In the genomic region with DNA sequence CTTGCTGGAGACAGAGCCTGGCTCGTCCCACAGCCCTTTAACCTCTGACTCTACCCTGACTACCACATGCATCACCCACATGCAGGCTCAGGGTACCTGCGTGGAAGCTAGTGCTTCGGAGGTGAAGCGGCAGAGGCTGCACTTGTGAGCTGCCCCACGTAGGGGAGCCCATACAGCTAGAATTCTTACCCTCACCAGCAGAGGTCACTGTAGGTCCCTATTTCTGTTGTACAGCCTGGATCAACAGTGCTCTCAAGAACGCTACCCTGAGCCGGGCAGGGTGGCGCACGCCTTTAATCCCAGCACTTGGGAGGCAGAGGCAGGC, we compare ENCODE assay signal across 9 mouse cellular contexts. TPM values are rescaled to one million over a fixed set of nuclear protein-coding genes. Genes with fewer than 3 reads are reported as not detected.
DNase-seq lines count a peak whose midpoint lies in the region; ATAC-seq and TF ChIP-seq lines count a peak whose summit lies in the region.
"Had no signal": no experiment of that assay in that cellular context is flagged by ENCODE, and none has a peak within 500 bp of the region (broad histone marks: within the 10 kb centered on the region; RNA-seq: fewer than 3 reads in every experiment).

No protein-coding gene starts in this region.

- H3K4me3 ChIP-seq in hindbrain, embryonic 14.5 days (replicated peaks; ENCODE audit: low read length), result no peak overlapping the region
- H3K4me3 ChIP-seq in hindbrain, embryonic 10.5 days, result no peak overlapping the region
- H3K4me3 ChIP-seq in cortical plate, adult 2 months (ENCODE audit: insufficient read depth, low read length), result no peak overlapping the region
- H3K4me3 ChIP-seq in kidney, adult 2 months (ENCODE audit: insufficient read depth, low read depth, low read length), result no peak overlapping the region
- no peak overlapping the region for H3K4me3 ChIP-seq in midbrain, embryonic 10.5 days
- H3K4me3 ChIP-seq: limb, embryonic 15.5 days had no signal

- no peaks in the 10 kb centered on the region for H3K4me1 ChIP-seq in hindbrain, embryonic 14.5 days (replicated peaks; ENCODE audit: control insufficient read depth, insufficient read depth, low read length)
- peaks cover 7% of the 10 kb centered on the region; the same call in 1 of the 2 replicates for H3K4me1 ChIP-seq in hindbrain, embryonic 10.5 days (replicated peaks)
- H3K4me1 ChIP-seq in cortical plate, adult 2 months (ENCODE audit: control insufficient read depth, insufficient read depth, low read length), result no peaks in the 10 kb centered on the region
- H3K4me1 ChIP-seq in kidney, adult 2 months (ENCODE audit: control insufficient read depth, insufficient read depth, low read length), result peaks cover 14% of the 10 kb centered on the region
- H3K4me1 ChIP-seq in midbrain, embryonic 10.5 days, result peaks cover under 1% of the 10 kb centered on the region; the same call in 1 of the 2 replicates

- no peaks in the 10 kb centered on the region for H3K36me3 ChIP-seq in hindbrain, embryonic 14.5 days (replicated peaks; ENCODE audit: control insufficient read depth, insufficient read depth)
- no peaks in the 10 kb centered on the region for H3K36me3 ChIP-seq in hindbrain, embryonic 10.5 days
- H3K36me3 ChIP-seq in kidney, adult 2 months (ENCODE audit: control insufficient read depth, insufficient read depth, low read length), result no peaks in the 10 kb centered on the region; the same call in 1 of the 2 replicates
- H3K36me3 ChIP-seq in midbrain, embryonic 10.5 days, result no peaks in the 10 kb centered on the region

- TF ChIP-seq CTCF in cortical plate, adult 2 months (IDR thresholded peaks at IDR 0.05; ENCODE audit: extremely low read depth, insufficient read depth, low read length), result peak; percentile 43; the same call in 1 of the 2 replicates
- peak; percentile 67 for TF ChIP-seq CTCF in kidney, adult 2 months (conservative IDR thresholded peaks at IDR 0.05; ENCODE audit: insufficient read depth, insufficient read length, low read depth, low read length)

- H3K4me2 ChIP-seq in hindbrain, embryonic 14.5 days (replicated peaks), result no peak overlapping the region
- H3K4me2 ChIP-seq: limb, embryonic 15.5 days had no signal

- DNase-seq in hindbrain, embryonic 14.5 days (ENCODE audit: low spot score), result peak; percentile 30
- no peak for DNase-seq in hindbrain, embryonic 10.5 days (ENCODE audit: low spot score)
- DNase-seq in ES-CJ7 (ENCODE audit: low read depth, low spot score), result peak; percentile 94
- DNase-seq in kidney, adult 2 months, result peak; percentile 87
- peak; percentile 83 for DNase-seq in lung, postnatal 14 days
- DNase-seq in thymus, postnatal 25 days, result peak; percentile 77
- no peak for DNase-seq in midbrain, embryonic 10.5 days (ENCODE audit: low spot score)

- ATAC-seq in hindbrain, embryonic 14.5 days (ENCODE audit: low FRiP score), result no peak

- 68% methylated on average over 9 of the region's 9 CpGs for WGBS in hindbrain, embryonic 14.5 days
- 66% methylated on average over 9 of the region's 9 CpGs for WGBS in hindbrain, embryonic 10.5 days
- WGBS in kidney, adult 2 months, result 44% methylated on average over 9 of the region's 9 CpGs
- WGBS in midbrain, embryonic 10.5 days, result 72% methylated on average over 9 of the region's 9 CpGs

- no peak for TF ChIP-seq POLR2A in cortical plate, adult 2 months (IDR thresholded peaks at IDR 0.05; ENCODE audit: extremely low read depth, insufficient read depth, low read length)
- no peak for TF ChIP-seq POLR2A in kidney, adult 2 months (IDR thresholded peaks at IDR 0.05; ENCODE audit: low read depth, low read length)

- H3K9ac ChIP-seq in hindbrain, embryonic 14.5 days, result no peak overlapping the region
- H3K9ac ChIP-seq: limb, embryonic 15.5 days had no signal

- H3K9me3 ChIP-seq in hindbrain, embryonic 14.5 days (ENCODE audit: control insufficient read depth, low read length), result no peaks in the 10 kb centered on the region
- H3K9me3 ChIP-seq in hindbrain, embryonic 10.5 days, result no peaks in the 10 kb centered on the region
- no peaks in the 10 kb centered on the region for H3K9me3 ChIP-seq in midbrain, embryonic 10.5 days (replicated peaks)
- H3K9me3 ChIP-seq: limb, embryonic 15.5 days had no signal

- H3K27me3 ChIP-seq in hindbrain, embryonic 14.5 days (ENCODE audit: control insufficient read depth, insufficient read depth, low read length), result no peaks in the 10 kb centered on the region
- H3K27me3 ChIP-seq in hindbrain, embryonic 10.5 days (ENCODE audit: insufficient read depth, poor library complexity, severe bottlenecking), result no peaks in the 10 kb centered on the region
- no peaks in the 10 kb centered on the region for H3K27me3 ChIP-seq in kidney, adult 2 months (replicated peaks; ENCODE audit: control insufficient read depth, insufficient read depth, low read length)
- no peaks in the 10 kb centered on the region for H3K27me3 ChIP-seq in midbrain, embryonic 10.5 days (ENCODE audit: low read depth, poor library complexity, severe bottlenecking)
- H3K27me3 ChIP-seq: limb, embryonic 15.5 days had no signal

- H3K27ac ChIP-seq in hindbrain, embryonic 14.5 days, result no peak overlapping the region
- H3K27ac ChIP-seq in hindbrain, embryonic 10.5 days, result no peak overlapping the region
- no peak overlapping the region for H3K27ac ChIP-seq in cortical plate, adult 2 months (ENCODE audit: insufficient read depth, low read length)
- H3K27ac ChIP-seq in kidney, adult 2 months (ENCODE audit: insufficient read depth, low read depth, low read length), result no peak overlapping the region
- no peak overlapping the region for H3K27ac ChIP-seq in midbrain, embryonic 10.5 days (replicated peaks)
- H3K27ac ChIP-seq: limb, embryonic 15.5 days had no signal

RNA-seq across cellular contexts. Expression of a gene that starts 7.5 kb away (rescaled TPM):
- polyA plus RNA-seq in hindbrain, embryonic 14.5 days (2014; fragmentation: Nextera tagmentation; extraction: Ambion mirVana), result not detected in 2 replicates
- polyA plus RNA-seq in hindbrain, embryonic 10.5 days (2016; fragmentation: Nextera tagmentation; extraction: Ambion mirVana), result not detected in 2 replicates
- polyA plus RNA-seq in cortical plate, adult 2 months (2012; rRNA removed), result not detected in 2 replicates
- polyA plus RNA-seq in kidney, adult 2 months (2012; rRNA removed), result not detected in 2 replicates
- not detected in 2 replicates for polyA plus RNA-seq in midbrain, embryonic 10.5 days (2016; fragmentation: Nextera tagmentation; extraction: Ambion mirVana)
- polyA plus RNA-seq: limb, embryonic 15.5 days had no signal

RNA-seq across cellular contexts. Expression of a gene that starts 10.2 kb away (rescaled TPM):
- polyA plus RNA-seq in hindbrain, embryonic 14.5 days (2014; fragmentation: Nextera tagmentation; extraction: Ambion mirVana), result 5.6 and 6.6 TPM in 2 replicates
- polyA plus RNA-seq in hindbrain, embryonic 10.5 days (2016; fragmentation: Nextera tagmentation; extraction: Ambion mirVana), result 12.3 and 13.5 TPM in 2 replicates
- 2.3 TPM in 2 replicates for polyA plus RNA-seq in cortical plate, adult 2 months (2012; rRNA removed)
- 165 and 192 TPM in 2 replicates for polyA plus RNA-seq in kidney, adult 2 months (2012; rRNA removed)
- 9.0 and 10.6 TPM in 2 replicates for polyA plus RNA-seq in midbrain, embryonic 10.5 days (2016; fragmentation: Nextera tagmentation; extraction: Ambion mirVana)

RNA-seq across cellular contexts. Expression of a gene that starts 14.2 kb away (rescaled TPM):
- 62.2 and 69.2 TPM in 2 replicates for polyA plus RNA-seq in hindbrain, embryonic 14.5 days (2014; fragmentation: Nextera tagmentation; extraction: Ambion mirVana)
- 78.3 and 101 TPM in 2 replicates for polyA plus RNA-seq in hindbrain, embryonic 10.5 days (2016; fragmentation: Nextera tagmentation; extraction: Ambion mirVana)
- polyA plus RNA-seq in cortical plate, adult 2 months (2012; rRNA removed), result 137 and 145 TPM in 2 replicates
- polyA plus RNA-seq in kidney, adult 2 months (2012; rRNA removed), result 297 and 304 TPM in 2 replicates
- polyA plus RNA-seq in midbrain, embryonic 10.5 days (2016; fragmentation: Nextera tagmentation; extraction: Ambion mirVana), result 68.5 and 85.7 TPM in 2 replicates

RNA-seq across cellular contexts. Expression of a gene that starts 34.3 kb away (rescaled TPM):
- 128 and 136 TPM in 2 replicates for polyA plus RNA-seq in hindbrain, embryonic 14.5 days (2014; fragmentation: Nextera tagmentation; extraction: Ambion mirVana)
- polyA plus RNA-seq in hindbrain, embryonic 10.5 days (2016; fragmentation: Nextera tagmentation; extraction: Ambion mirVana), result 32.8 and 48.5 TPM in 2 replicates
- polyA plus RNA-seq in cortical plate, adult 2 months (2012; rRNA removed), result 88.8 and 95.7 TPM in 2 replicates
- 12.2 and 14.5 TPM in 2 replicates for polyA plus RNA-seq in kidney, adult 2 months (2012; rRNA removed)
- 36.4 and 51.4 TPM in 2 replicates for polyA plus RNA-seq in midbrain, embryonic 10.5 days (2016; fragmentation: Nextera tagmentation; extraction: Ambion mirVana)

Comparison
In these comparisons a context has a peak if more than half of its experiments do, and no peak if none do; other contexts are left out.
1. DNase-seq: peak in hindbrain, embryonic 14.5 days (single experiment), ES-CJ7 (single experiment), kidney, adult 2 months (single experiment), lung, postnatal 14 days (single experiment) and thymus, postnatal 25 days (single experiment); none in hindbrain, embryonic 10.5 days (single experiment) and midbrain, embryonic 10.5 days (single experiment).
2. RNA of a gene that starts 10.2 kb away (polyA plus RNA-seq): 165 to 192 TPM in kidney, adult 2 months; 12.3 to 13.5 TPM in hindbrain, embryonic 10.5 days, 9.0 to 10.6 TPM in midbrain, embryonic 10.5 days, 5.6 to 6.6 TPM in hindbrain, embryonic 14.5 days and 2.3 TPM in cortical plate, adult 2 months; every median in the first group is over 10 times any median in the second.